ENCODE assay signal across 9 mouse cellular contexts in genomic region chr1:93211549-93212220, GRCm38 (mm10). TPM values are rescaled to one million over a fixed set of nuclear protein-coding genes. Genes with fewer than 3 reads are reported as not detected.
DNase-seq lines count a peak whose midpoint lies in the region; ATAC-seq and TF ChIP-seq lines count a peak whose summit lies in the region.
"Had no signal": no experiment of that assay in that cellular context is flagged by ENCODE, and none has a peak within 500 bp of the region (broad histone marks: within the 10 kb centered on the region; RNA-seq: fewer than 3 reads in every experiment).

No protein-coding gene starts in this region.

- H3K4me1 ChIP-seq in forebrain, embryonic 15.5 days: peaks cover 24% of the 10 kb centered on the region

- TF ChIP-seq POLR2A in brain, embryonic 14.5 days (IDR thresholded peaks at IDR 0.05; ENCODE audit: borderline replicate concordance, extremely low read depth, insufficient read depth, insufficient read length, poor library complexity, severe bottlenecking): no peak

- no peak for TF ChIP-seq CTCF in brain, embryonic 14.5 days (IDR thresholded peaks at IDR 0.05; ENCODE audit: borderline replicate concordance, extremely low read depth, insufficient read depth, insufficient read length)

- H3K9me3 ChIP-seq in forebrain, embryonic 15.5 days: no peaks in the 10 kb centered on the region

- H3K4me2 ChIP-seq in forebrain, embryonic 15.5 days (replicated peaks): no peak overlapping the region

- no peak for ATAC-seq in erythroblast, adult 5-6 weeks (replicated peaks; ENCODE audit: low FRiP score, poor library complexity, severe bottlenecking)
- no peak for ATAC-seq in forebrain, embryonic 15.5 days (replicated peaks)

- no peak overlapping the region for H3K27ac ChIP-seq in forebrain, embryonic 15.5 days (replicated peaks)

- no peaks in the 10 kb centered on the region for H3K27me3 ChIP-seq in forebrain, embryonic 15.5 days

- no peaks in the 10 kb centered on the region for H3K36me3 ChIP-seq in forebrain, embryonic 15.5 days

- no peak overlapping the region for H3K9ac ChIP-seq in forebrain, embryonic 15.5 days (replicated peaks)

- DNase-seq in heart, adult 11 months: peak; percentile 98
- DNase-seq in heart, adult 8-10 months (ENCODE audit: low spot score): no peak
- peak; percentile 32 for DNase-seq in brain, embryonic 14.5 days (ENCODE audit: low read depth)
- peak; percentile 48 for DNase-seq in kidney, adult 11 months
- peak; percentile 39 for DNase-seq in lung, postnatal 25 days (ENCODE audit: low spot score)
- DNase-seq in right cerebral cortex, postnatal 4 days: no peak

- WGBS in forebrain, embryonic 15.5 days: 47% methylated on average over 10 of the region's 10 CpGs

- H3K4me3 ChIP-seq in forebrain, embryonic 15.5 days: no peak overlapping the region
- H3K4me3 ChIP-seq: myocyte had no signal

RNA-seq across cellular contexts. Expression of gene Sned1, which starts 24.0 kb away (rescaled TPM):
- 10 to 100 TPM in 1 of 4 experiments, 1 to 10 TPM in 3; 5.7 to 12.3 (median 7.2) TPM for total RNA-seq in heart, adult 8-10 months (2022)
- 4.9 and 12.9 TPM in 2 replicates for polyA plus RNA-seq in brain, embryonic 14.5 days (2012; rRNA removed)
- 0.63 and 1.7 TPM in 2 replicates for total RNA-seq in erythroblast, adult 5-6 weeks (2015; ENCODE audit: low replicate concordance)
- total RNA-seq in erythroblast, adult 5-6 weeks (2017; ENCODE audit: low replicate concordance): 0.09 TPM in 1 of 2 replicates, not detected in the other
- polyA plus RNA-seq in forebrain, embryonic 15.5 days (2015; fragmentation: Nextera tagmentation; extraction: Ambion mirVana): 3.7 and 3.9 TPM in 2 replicates

RNA-seq across cellular contexts. Expression of gene Crocc2, which starts 43.2 kb away (rescaled TPM):
- total RNA-seq in heart, adult 8-10 months (2022): under 1 TPM in 3 of 4 experiments, not detected in 1; 0.06 to 0.09 (median 0.06) TPM
- polyA plus RNA-seq in brain, embryonic 14.5 days (2012; rRNA removed): 0.44 and 0.51 TPM in 2 replicates
- total RNA-seq in erythroblast, adult 5-6 weeks (2015; ENCODE audit: low replicate concordance): not detected in 2 replicates
- not detected in 2 replicates for total RNA-seq in erythroblast, adult 5-6 weeks (2017; ENCODE audit: low replicate concordance)
- 0.17 and 0.38 TPM in 2 replicates for polyA plus RNA-seq in forebrain, embryonic 15.5 days (2015; fragmentation: Nextera tagmentation; extraction: Ambion mirVana)
- polyA plus RNA-seq: myocyte had no signal

RNA-seq across cellular contexts. Expression of gene 2310007B03Rik, which starts 50.9 kb away (rescaled TPM):
- total RNA-seq in heart, adult 8-10 months (2022): not detected
- 0.62 and 0.74 TPM in 2 replicates for polyA plus RNA-seq in brain, embryonic 14.5 days (2012; rRNA removed)
- total RNA-seq in erythroblast, adult 5-6 weeks (2015; ENCODE audit: low replicate concordance): not detected in 2 replicates
- total RNA-seq in erythroblast, adult 5-6 weeks (2017; ENCODE audit: low replicate concordance): not detected in 2 replicates
- 0.17 and 0.20 TPM in 2 replicates for polyA plus RNA-seq in forebrain, embryonic 15.5 days (2015; fragmentation: Nextera tagmentation; extraction: Ambion mirVana)

Comparison
In these comparisons a context has a peak if more than half of its experiments do, and no peak if none do; other contexts are left out.
1. DNase-seq: peak in heart, adult 11 months (single experiment), brain, embryonic 14.5 days (single experiment), kidney, adult 11 months (single experiment) and lung, postnatal 25 days (single experiment); none in heart, adult 8-10 months (single experiment) and right cerebral cortex, postnatal 4 days (single experiment).